Mouse (Mus musculus) NIH3T3 (cell line): Measurements from ENCODE around the gene Slc25a13.

Experiments used
- DNase-seq: peaks from one replicate; pipeline ENCODE4 v3.0.0-alpha.2; 2012; ENCODE audit warnings: low read depth

Slc25a13 gene

GRCm38 (mm10) chr6:6167339-6168126 lies 49.4 kb downstream of the Slc25a13 start:
- no peak for DNase-seq

- DNase-seq = no peak
These were observed 53.9 kb downstream of the Slc25a13 start for GRCm38 (mm10) chr6:6162993-6163623.

GRCm38 (mm10) chr6:6162146-6162545 lies 54.8 kb downstream of the Slc25a13 start:
- DNase-seq = no peak

GRCm38 (mm10) chr6:6160645-6161426 lies 56.1 kb downstream of the Slc25a13 start:
- DNase-seq = peak; percentile 89

GRCm38 (mm10) chr6:6159221-6159859 lies 57.6 kb downstream of the Slc25a13 start:
- DNase-seq = no peak

GRCm38 (mm10) chr6:6153426-6153825 lies 63.5 kb downstream of the Slc25a13 start:
- no peak for DNase-seq

GRCm38 (mm10) chr6:6150811-6151210 lies 66.2 kb downstream of the Slc25a13 start:
- no peak for DNase-seq

GRCm38 (mm10) chr6:6149751-6150150 lies 67.2 kb downstream of the Slc25a13 start:
- peak; percentile 33 for DNase-seq

- no peak for DNase-seq
These were observed 67.6 kb downstream of the Slc25a13 start for GRCm38 (mm10) chr6:6149329-6149728.

GRCm38 (mm10) chr6:6145412-6145811 lies 71.6 kb downstream of the Slc25a13 start:
- no peak for DNase-seq

- no peak for DNase-seq
These were observed 73.4 kb downstream of the Slc25a13 start for GRCm38 (mm10) chr6:6143525-6143924.

GRCm38 (mm10) chr6:6140370-6140769 lies 76.6 kb downstream of the Slc25a13 start:
- DNase-seq = no peak

GRCm38 (mm10) chr6:6139061-6139460 lies 77.9 kb downstream of the Slc25a13 start:
- DNase-seq = no peak

GRCm38 (mm10) chr6:6136812-6137211 lies 80.2 kb downstream of the Slc25a13 start:
- peak; percentile 57 for DNase-seq

GRCm38 (mm10) chr6:6134935-6135334 lies 82.0 kb downstream of the Slc25a13 start:
- DNase-seq = no peak

GRCm38 (mm10) chr6:6133556-6134050 lies 83.4 kb downstream of the Slc25a13 start:
- DNase-seq = no peak

GRCm38 (mm10) chr6:6132047-6132446 lies 84.9 kb downstream of the Slc25a13 start:
- DNase-seq = no peak

GRCm38 (mm10) chr6:6125620-6126019 lies 91.4 kb downstream of the Slc25a13 start:
- DNase-seq = no peak

- no peak for DNase-seq
These were observed 95.1 kb downstream of the Slc25a13 start for GRCm38 (mm10) chr6:6121904-6122303.

GRCm38 (mm10) chr6:6120841-6121240 lies 96.1 kb downstream of the Slc25a13 start:
- DNase-seq = peak; percentile 41

GRCm38 (mm10) chr6:6115771-6116170 lies 101.2 kb downstream of the Slc25a13 start:
- DNase-seq = no peak

GRCm38 (mm10) chr6:6113776-6114175 lies 103.2 kb downstream of the Slc25a13 start:
- no peak for DNase-seq
